Mouse (Mus musculus) induced T-regulatory cell, adult 2 months (primary cell): ENCODE results near the gene Acot7.
A peak's percentile ranks its signal among the peaks of the same experiment; 100 is the strongest.
"Not testable (repeated sequence)": the region's sequence is repeated elsewhere in the genome, so short reads cannot be mapped to it uniquely, and the experiment has no call there.

Experiments used
- DNase-seq: peaks from one replicate; pipeline ENCODE4 v3.0.0-alpha.2; 2012; ENCODE audit warnings: low read depth

The Acot7 gene

DNA sequence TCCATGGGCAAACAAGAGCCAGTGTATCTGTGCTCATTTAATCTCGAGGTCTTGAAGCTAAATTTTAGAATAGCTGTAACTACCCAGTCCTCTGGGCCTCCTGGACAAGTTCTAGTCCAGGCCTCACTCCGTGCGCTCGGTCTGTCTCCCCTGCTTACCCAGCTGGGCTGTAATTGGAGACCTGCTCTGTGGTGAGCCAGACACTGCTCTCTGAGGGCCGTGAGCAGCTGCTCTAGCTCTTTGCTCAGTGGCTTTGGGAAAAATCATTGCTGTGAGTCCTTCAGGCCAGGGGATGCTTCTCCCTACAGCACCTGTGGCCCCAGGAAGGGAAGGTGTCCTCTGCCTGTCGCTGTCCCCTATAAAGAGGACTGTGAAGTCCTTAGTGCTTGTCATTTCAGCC, 28.3 kb downstream of the Acot7 start:
- no peak for DNase-seq

DNA sequence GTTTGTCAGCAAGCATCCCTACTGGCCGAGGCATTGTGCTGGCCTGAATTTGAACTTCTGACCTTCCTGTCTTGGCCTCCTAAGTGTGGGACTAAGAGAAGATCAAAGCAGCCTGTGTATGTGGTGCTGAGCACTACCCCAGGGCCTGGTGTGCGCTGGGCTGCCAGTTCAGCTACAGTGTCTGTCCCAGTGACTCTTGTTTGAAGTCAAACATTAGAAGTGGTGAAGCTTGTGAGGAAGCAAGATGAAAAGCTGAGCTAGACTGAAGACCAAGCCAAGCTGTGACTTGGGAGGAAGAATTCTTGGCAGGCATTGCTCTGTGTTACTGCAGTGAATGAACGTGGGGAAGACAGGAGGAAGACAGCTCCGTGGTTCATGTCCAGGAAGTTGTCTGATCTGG, 31.7 kb downstream of the Acot7 start:
- no peak for DNase-seq

DNA sequence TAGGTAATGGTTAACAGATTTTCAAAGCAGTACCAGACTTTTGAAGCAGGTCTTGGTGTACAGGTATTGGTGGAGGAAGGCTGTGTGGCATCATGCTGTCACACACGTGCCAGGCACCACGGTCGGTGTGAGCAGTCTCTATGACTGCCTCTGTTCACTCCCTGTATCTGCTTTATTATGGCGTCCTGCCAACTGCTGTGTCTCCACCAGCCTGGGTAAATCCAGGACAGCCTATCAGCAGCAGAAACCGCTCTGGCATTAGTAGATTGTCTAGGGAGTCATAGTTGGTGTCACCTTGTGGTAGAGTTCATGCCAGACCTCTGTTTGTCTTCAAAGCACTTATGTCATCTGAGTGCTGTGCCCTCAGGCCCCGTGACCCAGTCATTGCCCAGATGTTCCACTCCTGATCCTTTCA, 34.2 kb downstream of the Acot7 start:
- peak; percentile 17 for DNase-seq

DNA sequence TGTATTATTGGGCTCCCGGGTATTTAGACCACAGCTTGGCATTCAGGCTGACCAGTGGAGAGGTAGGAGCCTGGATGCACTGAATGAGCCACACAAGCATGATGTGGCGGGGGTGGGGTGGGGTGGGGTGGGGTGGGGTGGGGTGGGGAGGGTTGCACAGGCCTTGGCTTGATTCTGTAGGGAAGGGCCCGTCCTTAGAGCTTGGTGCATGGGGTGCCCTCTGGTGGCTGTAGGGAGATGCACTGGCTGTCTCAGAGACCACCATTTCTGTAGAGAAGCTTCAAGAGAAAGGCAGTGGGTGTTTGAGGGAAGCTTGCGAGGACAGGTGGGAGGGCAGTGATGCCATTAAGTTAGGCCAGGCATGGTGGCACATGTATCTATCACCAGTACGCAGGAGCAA, 34.6 kb downstream of the Acot7 start:
- DNase-seq: peak; percentile 79

DNA sequence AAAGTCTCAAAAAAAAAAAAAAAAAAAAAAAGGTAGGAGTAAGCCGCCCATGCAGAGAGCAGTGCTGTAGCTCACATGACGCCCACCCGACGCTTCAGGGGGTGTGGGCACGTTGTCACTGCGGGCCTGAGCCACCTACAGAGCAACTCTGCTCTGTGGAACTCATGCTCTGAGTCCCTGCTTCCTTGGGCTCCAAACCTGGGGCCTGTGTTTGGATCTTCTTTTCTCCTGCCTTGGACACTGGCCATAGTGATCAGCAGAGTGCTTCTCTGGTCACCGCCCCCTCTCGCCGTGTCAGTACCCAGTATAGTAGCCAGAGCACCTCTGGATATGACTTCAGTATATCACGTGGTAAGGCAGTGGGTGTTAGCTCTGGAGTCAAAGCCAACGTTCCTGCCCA, 35.0 kb downstream of the Acot7 start:
- DNase-seq: no peak

DNA sequence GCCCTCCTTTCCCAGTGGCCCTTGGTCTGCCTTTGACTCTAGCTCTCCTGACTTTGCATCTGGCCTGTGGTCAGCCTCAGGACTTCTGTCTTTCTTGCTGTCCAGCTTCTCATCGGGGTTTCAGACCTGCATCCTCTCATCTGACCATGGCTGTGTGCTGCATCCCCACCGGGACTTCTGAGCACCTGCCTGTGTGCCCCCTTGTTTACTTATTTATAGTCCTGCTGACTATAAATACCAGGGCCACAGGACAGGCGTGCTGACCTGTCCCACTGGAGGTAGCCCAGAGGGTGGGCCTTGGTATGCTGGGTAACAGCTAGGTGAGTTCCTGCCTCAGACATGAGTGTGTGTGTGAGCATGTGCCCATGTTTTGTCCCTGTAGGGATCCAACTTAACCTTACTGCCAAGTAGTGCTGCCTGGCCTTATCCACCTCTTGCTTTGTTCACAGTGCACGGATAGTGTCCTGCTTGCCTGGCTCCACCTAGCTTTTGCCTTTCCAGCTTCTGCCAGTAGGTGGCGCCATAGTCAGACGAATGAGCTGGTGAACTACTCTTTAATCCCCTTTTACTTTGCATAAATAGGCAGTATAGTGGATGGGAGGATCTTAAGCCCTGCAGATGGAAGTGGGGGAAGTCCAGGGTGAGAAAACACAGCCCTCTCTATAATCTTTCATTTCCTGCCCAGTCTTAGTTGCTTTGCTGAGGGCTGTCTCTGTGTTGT, 36.0 kb downstream of the Acot7 start:
- peak; percentile 94 for DNase-seq

DNA sequence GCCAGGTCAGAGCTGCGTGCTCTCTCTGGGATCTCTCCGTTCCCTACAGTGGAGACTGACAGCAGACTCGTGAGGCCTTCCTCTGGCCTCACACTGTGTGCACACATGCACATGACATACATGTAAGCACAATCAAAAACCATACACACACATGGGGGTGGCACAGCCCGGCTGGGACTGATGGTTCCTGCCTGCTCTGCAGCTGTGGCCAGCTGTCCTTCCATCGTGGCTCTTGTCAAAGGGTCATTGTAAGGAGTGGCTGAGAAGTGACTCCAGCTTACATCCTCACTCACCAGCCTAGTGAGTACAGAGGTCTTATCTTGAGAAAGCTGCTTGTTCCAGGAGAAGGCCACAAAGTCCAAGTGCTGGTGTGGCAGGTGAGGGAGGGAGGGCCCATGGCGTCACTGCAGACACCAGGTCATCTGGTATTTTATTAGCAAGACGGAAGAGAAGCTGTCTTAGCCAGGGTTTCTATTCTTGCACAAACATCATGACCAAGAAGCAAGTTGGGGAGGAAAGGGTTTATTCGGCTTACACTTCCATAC, 37.0 kb downstream of the Acot7 start:
- DNase-seq: no peak

DNA sequence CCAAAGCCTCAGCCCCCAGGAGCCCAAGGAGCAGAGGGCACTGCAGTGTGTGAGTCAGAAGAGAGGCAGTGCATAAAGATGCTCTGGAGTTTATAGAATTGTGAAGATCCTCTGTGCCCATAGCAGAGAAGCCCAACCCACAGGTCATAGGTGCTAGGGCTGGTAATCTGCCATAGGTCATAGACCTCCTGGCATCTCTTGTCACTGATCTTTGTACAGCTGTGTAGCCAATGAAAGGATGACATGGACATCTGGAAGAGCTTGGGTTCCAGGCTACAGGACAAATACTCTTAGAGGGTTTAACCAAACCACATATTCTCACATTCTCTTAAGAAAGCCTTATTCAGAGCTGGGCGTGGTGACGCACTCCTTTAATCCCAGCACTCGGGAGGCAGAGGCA, 41.7 kb downstream of the Acot7 start:
- no peak for DNase-seq

DNA sequence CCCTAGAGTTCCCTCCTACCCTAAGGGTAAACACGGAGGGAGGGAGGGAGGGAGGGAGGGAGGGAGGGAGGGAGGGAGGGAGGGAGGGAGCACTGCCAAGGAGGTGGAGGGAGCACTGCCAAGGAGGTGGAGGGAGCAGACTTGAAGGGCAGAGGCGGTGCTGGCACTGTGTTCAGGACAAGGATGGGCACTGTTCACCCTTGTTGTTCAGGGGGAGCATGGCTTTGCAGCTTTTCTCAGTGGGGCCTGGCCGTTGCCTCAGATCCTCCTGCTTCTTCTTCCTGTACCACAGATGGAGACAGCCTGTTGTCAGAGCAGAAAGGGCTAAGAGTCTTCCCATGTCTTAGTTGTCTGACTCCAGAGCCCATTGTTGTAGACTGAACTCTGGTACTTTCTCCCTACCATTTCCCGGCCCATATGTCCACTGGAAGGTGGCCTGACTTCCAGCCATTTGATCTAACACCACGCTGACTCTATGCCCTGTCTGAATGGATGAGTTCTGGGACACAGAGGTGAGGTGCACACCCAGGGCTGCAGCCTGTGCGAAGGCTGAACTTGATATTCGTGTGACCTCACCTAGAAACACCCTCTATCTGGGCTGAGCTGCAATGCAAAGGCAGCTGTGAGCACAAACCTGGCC, 43.0 kb downstream of the Acot7 start:
- no peak for DNase-seq

DNA sequence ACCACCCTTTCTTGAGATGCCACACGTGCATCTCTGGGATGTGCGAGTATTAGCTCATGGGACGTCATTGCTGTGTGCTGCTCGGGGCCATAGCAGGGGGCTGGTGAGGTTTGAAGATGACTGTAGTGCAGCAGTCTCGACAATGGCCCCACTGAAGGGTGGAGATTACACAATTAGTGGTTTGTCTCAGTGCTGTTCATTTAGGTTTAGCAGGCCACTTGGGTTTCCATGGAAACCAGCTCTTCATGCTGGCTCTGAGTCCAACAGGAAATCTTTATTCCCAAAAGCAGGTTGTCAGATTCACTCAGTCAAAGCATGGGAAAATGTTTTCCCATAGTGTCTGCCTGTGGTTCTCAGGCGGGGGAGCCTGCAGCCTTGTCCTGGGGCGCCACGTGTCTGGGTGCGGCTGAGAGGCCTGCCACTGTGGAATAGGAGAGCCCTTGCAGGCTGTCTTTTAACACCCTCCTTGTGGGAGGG, 43.5 kb downstream of the Acot7 start:
- DNase-seq: no peak

DNA sequence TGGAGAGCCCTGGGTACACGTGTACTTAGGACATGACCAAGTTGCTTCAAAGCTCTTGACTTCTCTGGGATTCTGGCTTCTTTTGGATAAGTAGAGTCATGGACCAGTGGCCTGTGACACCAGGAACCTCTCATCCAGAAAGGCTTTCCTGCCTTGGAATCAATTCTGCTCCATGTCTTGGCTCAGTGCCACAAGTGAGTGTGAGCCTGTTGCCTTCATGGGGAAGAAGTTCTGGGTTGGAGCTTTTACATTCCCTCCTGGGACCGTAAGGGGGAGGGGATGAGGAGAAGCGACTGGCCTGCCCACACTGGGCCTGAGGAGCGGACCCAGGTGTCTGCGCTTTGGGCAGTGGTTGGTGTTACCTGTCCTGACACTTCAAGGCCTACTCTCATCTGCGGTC, 44.2 kb downstream of the Acot7 start:
- no peak for DNase-seq

DNA sequence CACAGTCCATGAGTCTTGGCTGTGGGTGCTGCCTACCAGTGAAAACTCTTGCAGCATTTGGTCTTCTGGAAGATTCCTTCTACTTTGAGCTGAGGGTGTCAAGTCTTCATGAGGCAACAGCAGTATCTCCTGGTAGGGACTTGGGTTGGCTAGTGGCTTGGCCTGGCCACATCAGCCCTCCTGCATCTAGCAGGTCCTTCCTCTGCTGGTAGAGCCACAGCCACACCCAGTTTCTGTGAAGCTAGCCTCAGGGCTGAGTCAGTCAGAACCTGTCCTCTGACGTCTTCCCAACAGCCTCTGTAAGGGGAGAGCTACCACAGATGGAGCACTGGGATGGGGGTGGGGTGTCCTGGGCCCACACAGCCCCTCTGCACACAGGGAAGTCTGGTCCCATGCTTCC, 44.6 kb downstream of the Acot7 start:
- DNase-seq: no peak

DNA sequence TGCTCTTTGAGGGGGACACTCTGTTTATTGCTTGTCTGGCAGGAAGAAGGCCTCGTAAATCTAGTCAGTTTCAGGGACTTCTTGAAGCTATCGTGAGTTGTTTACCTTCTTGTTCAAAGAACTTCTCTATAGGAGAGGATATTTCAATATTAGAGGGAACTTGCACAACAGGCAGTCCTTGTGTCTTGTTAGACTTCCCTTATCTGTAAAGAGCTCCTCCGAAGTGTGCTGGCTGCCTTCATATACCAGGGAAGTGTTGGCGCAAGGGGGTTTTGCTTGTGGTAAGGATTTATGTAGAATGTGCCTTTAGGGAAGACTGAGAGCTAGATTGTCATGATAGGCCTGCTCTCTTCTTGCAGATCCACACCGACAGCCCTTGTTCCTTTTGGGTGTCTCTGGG, 46.2 kb downstream of the Acot7 start:
- DNase-seq: no peak

DNA sequence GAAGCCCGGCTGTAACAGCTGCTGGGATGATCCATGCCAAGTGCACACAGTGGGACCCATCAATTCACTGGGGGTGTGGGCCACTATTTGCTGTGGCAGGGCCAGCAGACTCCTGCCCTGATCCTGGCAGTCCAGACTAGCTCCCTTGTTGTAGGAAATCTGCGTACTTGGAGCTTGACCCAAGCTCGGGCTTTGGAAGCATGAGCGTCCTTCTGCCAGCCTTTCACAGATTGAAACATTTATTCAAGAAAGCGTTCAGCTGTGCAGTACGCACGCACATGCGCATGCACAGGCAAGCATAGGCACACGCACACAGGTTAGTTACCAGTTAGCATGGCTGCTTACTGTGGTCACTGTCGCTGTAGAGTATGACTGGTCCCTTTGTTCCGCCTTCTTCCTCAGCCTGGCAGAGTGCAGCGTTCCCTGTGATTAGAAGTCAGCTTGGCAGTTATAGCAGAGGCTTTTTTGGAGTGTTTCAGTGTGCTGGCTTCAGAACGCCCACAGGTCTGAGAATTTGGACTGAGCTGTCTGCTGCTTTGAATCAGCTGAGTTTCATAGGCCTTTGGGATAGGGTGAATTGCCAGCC, 49.1 kb downstream of the Acot7 start:
- no peak for DNase-seq

DNA sequence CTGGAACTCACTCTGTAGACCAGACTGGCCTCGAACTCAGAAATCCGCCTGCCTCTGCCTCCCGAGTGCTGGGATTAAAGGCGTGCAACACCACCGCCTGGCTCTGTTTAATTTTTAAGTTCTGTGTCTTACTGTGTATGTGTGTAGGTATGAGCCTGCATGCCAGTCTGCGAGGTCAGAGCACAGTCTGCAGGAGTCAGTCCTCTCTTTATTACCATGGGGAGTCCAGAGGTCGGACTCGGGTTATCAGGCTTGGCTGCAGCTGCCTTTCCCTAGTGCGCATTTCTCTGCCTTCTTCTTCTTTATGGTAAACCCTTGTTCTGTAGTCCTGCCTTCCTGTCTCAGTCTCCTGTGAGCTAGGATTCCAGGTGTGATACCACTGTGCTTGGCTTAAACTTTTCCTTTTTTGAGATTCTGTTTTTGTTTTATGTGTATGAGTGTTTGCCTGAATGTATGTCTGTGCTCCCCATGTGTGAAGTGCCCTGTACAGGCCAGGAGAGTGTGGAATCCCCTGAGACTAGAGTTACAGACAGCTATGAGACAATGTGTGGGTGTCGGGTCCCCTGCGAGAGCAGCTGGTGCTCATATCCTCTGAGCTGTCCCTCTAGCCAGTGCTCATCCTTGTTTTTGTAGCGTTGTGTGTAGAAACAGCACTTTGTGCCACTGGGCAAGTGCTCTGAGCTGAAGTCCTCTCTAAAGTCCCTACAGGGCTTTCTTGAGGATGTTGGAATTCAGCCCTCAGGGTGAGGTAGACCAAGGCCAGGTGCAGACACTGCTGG, 50.0 kb downstream of the Acot7 start:
- DNase-seq: no peak

DNA sequence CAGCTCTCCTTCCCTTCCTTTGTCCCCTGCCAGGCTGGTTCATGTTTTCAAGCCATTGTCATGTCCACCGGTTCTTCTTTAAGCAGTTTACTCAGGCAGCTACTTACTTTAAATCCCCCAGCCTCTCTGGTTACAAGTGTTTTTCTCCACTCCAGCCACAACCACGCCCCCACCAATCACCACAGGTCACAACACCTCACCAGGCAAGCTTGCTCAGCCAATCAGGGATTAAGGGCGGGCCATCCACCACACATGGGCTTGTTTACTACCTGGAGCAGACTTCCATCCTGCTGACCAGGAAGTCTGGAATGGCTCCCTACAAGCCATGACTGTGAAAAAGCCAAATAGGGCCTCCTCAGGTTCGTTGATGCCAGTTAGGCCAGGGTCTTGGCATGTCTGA, 52.4 kb downstream of the Acot7 start:
- not testable (repeated sequence) for DNase-seq

DNA sequence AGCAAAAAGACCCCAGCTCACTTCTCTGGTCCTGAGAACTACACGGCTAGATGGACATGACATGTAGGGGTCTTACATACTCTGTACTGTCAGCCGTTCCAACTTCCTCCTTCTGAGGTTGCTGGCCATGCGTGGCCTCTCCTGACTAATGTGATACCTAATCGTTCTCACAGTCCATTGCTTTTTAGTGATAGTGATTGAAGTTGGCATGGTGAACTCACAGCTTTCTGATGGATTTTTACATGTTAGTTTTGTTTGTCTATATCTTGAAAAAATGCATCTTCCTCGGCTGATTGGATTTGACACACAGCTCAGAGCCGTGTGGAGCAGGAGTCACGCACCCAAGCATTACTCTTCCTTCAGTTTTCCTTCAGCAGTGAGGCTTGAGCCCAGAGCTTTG, 53.4 kb downstream of the Acot7 start:
- DNase-seq: no peak

DNA sequence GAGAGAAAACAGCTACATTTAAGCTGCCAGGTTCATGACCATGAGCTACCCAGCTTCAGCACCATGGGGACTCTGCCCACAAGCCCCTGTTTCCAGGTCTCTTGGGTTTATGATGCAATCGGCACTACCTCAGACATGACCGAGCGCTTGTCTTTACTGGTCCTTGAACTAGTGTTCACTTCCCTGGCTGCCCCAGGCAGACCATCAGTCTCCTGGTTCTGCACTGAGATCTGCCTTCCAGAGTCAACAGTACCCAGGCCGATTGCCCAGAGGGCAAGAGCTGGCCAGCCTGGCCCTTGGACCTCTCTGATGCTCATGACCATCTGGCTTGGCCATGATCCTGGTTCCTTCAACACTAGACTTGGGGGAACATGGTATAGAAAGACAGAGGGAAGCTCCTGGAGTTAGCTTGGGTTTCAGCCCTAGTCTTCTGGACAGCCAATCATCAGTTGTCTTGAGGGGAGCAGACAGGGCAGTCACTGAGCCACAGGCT, 54.5 kb downstream of the Acot7 start:
- no peak for DNase-seq

DNA sequence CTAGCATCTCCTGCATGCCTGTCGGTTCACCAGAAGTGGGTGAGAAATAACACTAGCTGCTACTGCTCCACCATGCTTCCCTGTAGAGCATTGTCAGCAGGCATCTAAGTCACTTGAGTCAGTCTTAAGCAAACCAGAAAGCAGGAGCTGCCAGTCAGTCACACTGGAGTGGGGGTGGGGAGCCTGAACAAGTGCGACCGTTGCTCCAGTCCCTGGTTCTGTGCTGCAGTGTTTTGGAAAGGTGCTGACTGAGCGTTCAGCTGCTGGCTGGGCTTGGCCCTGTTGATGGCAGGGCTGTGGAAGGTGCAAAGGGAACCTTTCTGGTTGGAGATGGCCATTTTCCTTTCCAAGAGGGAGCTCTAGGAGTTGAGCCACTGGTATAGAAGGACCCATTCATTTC, 62.0 kb downstream of the Acot7 start:
- DNase-seq: no peak

DNA sequence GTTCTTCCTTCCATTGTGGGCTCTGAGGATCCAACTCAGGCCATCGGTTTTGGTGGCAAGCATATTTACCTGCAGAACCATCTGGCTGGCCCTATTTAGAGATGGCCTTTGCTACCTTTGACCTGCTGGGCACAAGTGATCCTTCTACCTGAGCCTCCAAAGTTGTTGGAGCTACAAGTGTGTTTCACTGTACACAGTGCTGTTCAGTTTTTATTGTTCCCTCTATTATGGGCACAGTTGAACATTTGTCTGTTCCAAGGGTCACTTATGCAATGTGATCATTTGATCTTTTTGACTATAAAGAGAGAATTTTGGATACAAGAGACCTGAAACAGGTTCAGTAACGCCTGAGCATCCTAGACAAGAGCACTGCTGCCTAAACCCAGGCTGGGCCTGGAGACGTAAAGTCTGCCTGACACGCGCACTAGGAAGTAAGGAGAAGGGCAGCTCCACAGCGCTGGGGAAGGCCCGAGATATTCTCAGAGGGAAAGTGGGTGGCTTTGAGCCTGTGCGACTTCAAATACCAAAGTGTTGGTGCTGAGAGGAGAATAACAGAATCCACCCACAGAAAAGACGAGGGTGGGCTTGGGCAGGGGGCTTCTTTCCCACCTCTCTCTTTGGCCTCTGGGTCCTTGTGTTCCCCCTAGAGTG, 65.4 kb downstream of the Acot7 start:
- DNase-seq: no peak

DNA sequence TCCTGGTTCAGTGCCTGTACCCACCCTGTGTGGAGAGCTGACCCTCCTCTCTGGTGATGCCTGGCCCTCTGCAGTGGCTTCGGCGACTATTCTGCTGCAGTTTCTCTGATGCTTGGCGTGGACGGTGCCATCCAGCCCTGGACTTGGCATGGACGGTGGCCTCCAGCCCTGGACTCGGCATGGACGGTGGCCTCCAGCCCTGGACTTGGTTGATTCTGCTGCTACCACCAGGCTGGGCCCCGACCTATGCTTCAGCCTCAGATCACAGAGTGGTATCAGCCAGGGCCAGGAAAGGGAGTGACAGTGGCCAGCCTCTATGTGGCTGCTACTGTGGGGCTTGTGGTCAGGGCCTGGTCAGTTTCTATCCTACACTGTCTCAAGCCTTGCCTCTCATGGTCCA, 66.0 kb downstream of the Acot7 start:
- DNase-seq: no peak
